Mouse (Mus musculus): ENCODE measurements at regions not wholly inside any gene's neighbourhood (a gene's known extent, or its start where the extent isn't known, plus 50 kb on each side); places are given as distances from the start of the nearest gene placed in this dataset.
A peak's percentile ranks its signal among the peaks of the same experiment; 100 is the strongest.

- intact Hi-C loops (cut with DNase I): no loop called here
- DNase-seq: no peak
Observed at GRCm38 (mm10) chr8:36304809-36305208, 539.2 kb downstream of the Gm19410 start.

GRCm38 (mm10) chr8:36306336-36306735 lies 540.7 kb downstream of the Gm19410 start:
- intact Hi-C loops (cut with DNase I): no loop called here
- no peak for DNase-seq

- intact Hi-C loops (cut with DNase I): no loop called here
- no peak for DNase-seq
Observed at GRCm38 (mm10) chr8:36307496-36307895, 541.9 kb downstream of the Gm19410 start.

GRCm38 (mm10) chr8:36308056-36308455 lies 542.5 kb downstream of the Gm19410 start:
- intact Hi-C loops (cut with DNase I): no loop called here
- no peak for DNase-seq

- intact Hi-C loops (cut with DNase I): no loop called here
- no peak for DNase-seq
Observed at GRCm38 (mm10) chr8:36309326-36309725, 543.7 kb downstream of the Gm19410 start.

- DNase-seq: peak; percentile 29 to 50
- intact Hi-C loops (cut with DNase I): no loop called here
Observed at GRCm38 (mm10) chr8:36309952-36310351, 544.4 kb downstream of the Gm19410 start.

GRCm38 (mm10) chr8:36311734-36312133 lies 546.1 kb downstream of the Gm19410 start:
- intact Hi-C loops (cut with DNase I): no loop called here
- DNase-seq: no peak

- no peak for DNase-seq
- intact Hi-C loops (cut with DNase I): no loop called here
Observed at GRCm38 (mm10) chr8:36312963-36313362, 547.4 kb downstream of the Gm19410 start.

GRCm38 (mm10) chr8:36318396-36318795 lies 552.8 kb downstream of the Gm19410 start:
- intact Hi-C loops (cut with DNase I): no loop called here
- no peak for DNase-seq

- intact Hi-C loops (cut with DNase I): no loop called here
- DNase-seq: no peak
Observed at GRCm38 (mm10) chr8:36318884-36319283, 553.3 kb downstream of the Gm19410 start.

GRCm38 (mm10) chr8:36319314-36319959 lies 553.8 kb downstream of the Gm19410 start:
- intact Hi-C loops (cut with DNase I): no loop called here
- no peak for DNase-seq

GRCm38 (mm10) chr8:36322125-36322524 lies 556.5 kb downstream of the Gm19410 start:
- intact Hi-C loops (cut with DNase I): no loop called here
- DNase-seq: no peak

- intact Hi-C loops (cut with DNase I): no loop called here
- DNase-seq: no peak
Observed at GRCm38 (mm10) chr8:36322578-36322977, 557.0 kb downstream of the Gm19410 start.

GRCm38 (mm10) chr8:36338628-36339027 lies 573.0 kb downstream of the Gm19410 start:
- no peak for DNase-seq
- intact Hi-C loops (cut with DNase I): no loop called here

- intact Hi-C loops (cut with DNase I): no loop called here
- DNase-seq: no peak
Observed at GRCm38 (mm10) chr8:36339449-36339848, 573.9 kb downstream of the Gm19410 start.

- intact Hi-C loops (cut with DNase I): loop anchor here (10.0 kb wide), 1 partner anchor 616 kb away; no protein-coding TSS in a partner anchor
- DNase-seq: no peak
Observed at GRCm38 (mm10) chr8:36340454-36340853, 574.9 kb downstream of the Gm19410 start.

GRCm38 (mm10) chr8:36341965-36342364 lies 576.4 kb downstream of the Gm19410 start:
- DNase-seq: no peak
- intact Hi-C loops (cut with DNase I): loop anchor here (10.0 kb wide), 1 partner anchor 617 kb away; no protein-coding TSS in a partner anchor

- intact Hi-C loops (cut with DNase I): loop anchor here (10.0 kb wide), 1 partner anchor 618 kb away; no protein-coding TSS in a partner anchor
- DNase-seq: no peak
Observed at GRCm38 (mm10) chr8:36342650-36343049, 577.1 kb downstream of the Gm19410 start.

- DNase-seq: peak; percentile 79 to 82
- intact Hi-C loops (cut with DNase I): loop anchor here (1.0 to 10.0 kb wide), 3 partner anchors 145 to 622 kb away; no protein-coding TSS in a partner anchor
Observed at GRCm38 (mm10) chr8:36346682-36347324, 581.2 kb downstream of the Gm19410 start.

- intact Hi-C loops (cut with DNase I): loop anchor here (10.0 kb wide), 1 partner anchor 623 kb away; no protein-coding TSS in a partner anchor
- no peak for DNase-seq
Observed at GRCm38 (mm10) chr8:36348067-36348466, 582.5 kb downstream of the Gm19410 start.

- intact Hi-C loops (cut with DNase I): no loop called here
- DNase-seq: no peak
Observed at GRCm38 (mm10) chr8:36354926-36355325, 589.3 kb downstream of the Gm19410 start.

GRCm38 (mm10) chr8:36358998-36359397 lies 593.4 kb downstream of the Gm19410 start:
- no peak for DNase-seq
- intact Hi-C loops (cut with DNase I): no loop called here
